Mouse (Mus musculus): ENCODE data around the gene Npb.

DNA sequence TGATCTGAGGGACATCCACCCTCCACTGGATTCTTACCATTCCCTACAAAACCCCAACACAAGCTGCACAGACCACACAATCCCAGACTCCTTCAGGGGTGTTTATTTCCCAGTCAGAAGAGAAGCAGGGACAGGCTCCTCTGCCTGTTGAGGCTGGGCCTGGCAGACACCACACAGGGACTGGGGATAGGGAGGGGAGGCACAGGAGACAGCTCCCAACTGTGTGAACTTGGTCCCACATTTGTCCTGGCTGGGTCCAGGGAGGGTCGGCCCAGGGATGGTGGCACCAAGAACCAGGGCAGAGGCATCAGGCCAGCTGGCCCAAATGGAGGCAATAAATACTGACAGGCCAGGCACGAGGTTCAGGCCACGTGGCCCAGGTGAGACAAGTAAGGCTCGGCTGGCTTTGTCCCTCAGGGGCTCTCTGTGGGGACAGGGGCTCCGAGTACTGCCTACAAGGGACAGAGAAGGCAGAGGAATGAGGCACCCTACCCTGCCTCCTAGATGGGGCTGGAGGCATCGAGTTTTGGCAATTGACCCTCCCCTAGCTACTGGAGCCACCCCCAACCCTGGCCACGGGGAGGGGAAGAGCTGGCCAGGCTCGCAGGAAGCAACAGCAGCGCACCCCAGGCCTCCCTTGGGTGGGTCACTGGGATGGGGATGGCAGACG is 30.1 kb upstream of the Npb start:
- TF ChIP-seq CTCF (IDR thresholded peaks at IDR 0.05): no peak
- TF ChIP-seq EP300 (IDR thresholded peaks at IDR 0.05): no peak

All from lung, postnatal 0 days (tissue).